Mouse (Mus musculus): Measurements from ENCODE around the gene Hspb6.

Gene Hspb6

DNA sequence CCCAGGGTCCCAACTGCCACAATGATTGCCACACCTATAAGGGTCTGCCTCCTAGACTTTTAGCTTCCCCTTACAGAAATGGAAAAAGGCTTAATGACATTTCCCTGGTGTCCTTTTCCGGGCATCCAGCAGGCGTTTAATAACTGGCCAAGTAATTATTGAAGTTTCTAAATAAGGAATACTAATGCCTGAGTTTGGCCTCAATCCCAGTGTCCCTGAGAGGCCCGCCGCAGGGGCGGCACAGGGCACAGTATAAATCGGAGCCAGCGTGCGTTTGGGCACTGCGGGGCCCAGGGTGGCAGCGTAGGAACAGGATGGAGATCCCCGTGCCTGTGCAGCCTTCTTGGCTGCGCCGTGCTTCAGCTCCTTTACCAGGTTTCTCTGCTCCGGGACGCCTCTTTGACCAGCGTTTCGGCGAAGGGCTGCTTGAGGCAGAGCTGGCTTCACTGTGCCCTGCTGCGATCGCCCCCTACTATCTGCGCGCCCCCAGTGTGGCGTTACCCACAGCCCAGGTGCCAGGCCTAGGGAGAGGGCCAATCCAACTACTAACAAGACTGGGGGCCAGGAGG is 1.1 kb downstream of the Hspb6 start:
- in situ Hi-C loops (cut with MboI, MseI), result no loop called here

DNA sequence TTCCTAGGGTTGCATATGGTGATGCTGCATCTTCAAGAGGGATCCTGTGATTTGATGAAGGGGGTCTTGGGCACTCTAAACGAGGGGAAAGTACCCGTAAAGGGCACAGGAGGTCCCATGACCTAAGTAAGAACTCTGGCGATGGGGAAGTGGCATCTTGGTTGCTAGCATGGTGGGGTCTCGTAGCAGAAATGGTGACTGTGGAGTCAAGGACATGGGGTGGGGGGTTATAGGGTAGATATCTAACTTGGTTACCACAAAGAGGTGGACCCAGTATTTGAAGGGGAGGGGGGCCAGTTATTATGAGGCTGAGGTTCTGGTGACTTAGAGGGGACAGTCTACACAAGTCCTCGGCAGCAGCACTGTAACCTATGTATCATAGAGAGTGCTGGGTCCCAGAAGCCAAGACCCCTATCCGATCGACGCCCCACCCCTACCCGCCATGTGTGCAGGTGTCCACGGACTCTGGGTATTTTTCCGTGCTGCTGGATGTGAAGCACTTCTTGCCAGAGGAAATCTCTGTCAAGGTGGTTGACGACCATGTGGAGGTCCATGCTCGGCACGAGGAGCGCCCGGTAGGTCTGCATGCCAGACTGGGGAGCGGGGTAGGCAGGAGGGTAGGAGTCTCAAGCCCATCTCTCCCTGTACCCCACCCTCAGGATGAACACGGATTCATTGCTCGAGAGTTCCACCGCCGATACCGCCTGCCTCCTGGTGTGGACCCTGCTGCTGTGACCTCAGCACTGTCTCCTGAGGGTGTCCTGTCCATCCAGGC is 2.0 kb downstream of the Hspb6 start:
- in situ Hi-C loops (cut with MboI, MseI), result no loop called here

DNA sequence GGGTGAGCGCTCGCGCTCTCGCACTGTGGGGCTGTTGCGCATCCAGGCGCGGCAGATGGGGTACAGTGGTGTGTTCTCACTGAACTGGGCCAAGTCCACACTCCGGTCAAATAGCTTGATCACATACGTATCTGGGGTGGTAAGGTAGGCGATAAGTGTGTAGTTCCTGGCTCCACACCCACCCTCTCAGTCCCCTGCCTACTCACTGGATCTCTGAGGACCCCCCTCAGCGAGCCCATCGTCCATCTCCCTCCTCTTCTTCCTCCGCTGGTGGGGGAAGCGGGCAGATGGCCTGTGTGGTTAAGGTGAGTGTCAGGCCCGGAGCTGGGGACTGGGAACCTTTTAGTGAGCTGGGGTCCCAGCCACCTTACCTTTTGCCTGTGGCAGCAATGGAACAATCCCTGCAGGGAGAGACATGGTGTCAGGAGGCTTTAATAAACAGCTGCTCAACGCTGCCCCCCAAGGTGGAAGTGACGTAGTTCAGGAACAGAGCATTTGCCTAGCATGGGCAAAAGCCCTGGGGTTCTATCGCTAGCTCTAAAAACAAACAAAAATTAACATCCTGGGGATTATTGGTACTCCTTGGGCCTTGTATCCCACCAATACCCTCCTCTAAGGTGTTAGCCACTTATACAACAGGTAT is 5.0 kb downstream of the Hspb6 start:
- in situ Hi-C loops (cut with MboI, MseI), result no loop called here

DNA sequence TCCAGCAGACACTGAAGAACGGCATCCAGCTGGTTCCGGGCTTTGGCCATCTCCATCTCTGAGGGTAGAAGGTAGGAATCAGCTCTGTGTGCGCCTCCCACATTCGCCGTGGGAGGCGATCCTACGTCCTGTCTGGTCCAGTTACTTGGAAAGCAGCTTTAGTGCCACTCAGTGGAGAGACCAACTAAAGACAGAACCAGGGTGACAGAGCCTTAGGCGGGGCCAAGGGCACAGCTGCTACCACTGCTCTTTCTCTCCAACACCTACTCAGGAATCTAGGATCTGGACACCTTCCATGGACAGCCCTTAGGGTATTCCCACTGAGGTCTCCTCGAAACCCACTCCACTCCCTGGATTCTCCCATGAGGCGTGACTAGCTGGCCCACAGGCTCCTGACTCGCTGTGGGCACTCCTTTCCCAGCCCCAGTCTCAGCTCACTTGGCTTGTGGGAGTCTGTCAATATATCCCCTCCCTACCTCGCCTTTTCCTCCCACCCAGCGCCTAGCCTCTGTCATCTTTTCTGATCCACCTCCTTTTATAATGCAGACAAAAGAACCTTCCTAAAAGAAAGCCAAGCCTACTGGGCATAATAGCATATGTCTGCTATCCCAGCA is 6.0 kb downstream of the Hspb6 start:
- in situ Hi-C loops (cut with MboI, MseI), result no loop called here

DNA sequence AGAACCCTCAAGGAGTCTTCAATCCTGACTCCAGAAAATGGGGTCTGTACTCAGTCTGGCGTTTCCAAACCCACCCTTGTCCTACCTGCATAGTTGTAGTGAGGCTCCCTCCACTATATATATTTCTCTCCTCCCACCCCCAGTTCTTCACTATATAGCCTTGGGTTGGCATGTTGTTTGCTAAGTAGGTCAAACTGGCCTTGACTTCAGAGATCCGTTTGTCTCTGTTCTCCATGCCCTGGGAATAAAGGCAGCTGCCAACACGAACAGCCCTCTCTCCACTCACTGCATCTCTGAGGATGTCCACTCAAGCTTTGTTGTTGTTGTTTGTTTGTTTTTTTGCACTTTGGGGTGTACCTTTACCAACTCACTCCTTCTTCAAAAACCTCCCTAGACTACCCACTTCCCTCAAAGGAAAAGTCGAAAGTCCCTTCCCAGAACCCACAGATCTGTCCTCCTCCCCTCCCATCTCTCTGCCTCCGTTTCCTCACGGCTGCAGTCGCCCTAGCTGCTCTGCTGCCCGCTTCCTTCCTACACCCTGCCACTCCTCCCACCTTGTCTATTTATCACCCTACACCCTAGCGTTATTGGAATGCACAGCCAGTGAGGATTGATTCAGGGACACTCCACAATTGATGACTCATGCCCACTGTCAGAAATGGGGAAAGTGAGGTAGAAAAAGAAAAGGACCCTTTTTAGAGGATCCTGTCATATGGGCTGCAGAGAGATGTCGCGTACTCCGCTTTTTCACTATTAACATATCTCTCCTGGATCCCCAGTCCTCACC is 6.9 kb downstream of the Hspb6 start:
- in situ Hi-C loops (cut with MboI, MseI), result no loop called here

DNA sequence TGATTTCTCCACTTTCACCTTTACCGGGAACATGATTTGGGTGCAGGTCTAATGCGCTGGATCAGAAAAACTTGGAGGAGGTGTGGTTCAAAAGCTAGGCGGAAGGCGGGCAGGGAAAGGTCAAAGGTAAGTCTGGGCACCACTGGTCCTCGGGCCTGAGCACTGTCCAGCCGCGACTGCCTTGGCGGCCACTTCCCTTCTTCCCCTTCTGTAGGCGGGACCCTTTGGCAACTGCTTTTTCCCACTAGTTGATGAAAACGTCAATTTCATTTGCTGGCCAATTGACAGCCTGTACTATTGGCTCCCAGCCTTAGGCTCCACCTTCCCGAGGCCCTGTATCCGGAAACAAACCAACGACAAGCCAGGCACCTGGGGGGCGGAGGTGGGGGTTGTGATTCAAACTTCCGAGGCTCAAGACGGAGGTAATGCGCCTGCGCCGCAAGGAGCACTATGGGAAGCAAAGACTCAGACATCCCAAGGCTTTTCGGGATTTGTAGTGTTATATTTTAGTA is 7.5 kb downstream of the Hspb6 start, which contains the start of gene Lin37:
Gene Lin37, minus strand, starts transcription at position 396 of the 512 bp plus-strand sequence.
- in situ Hi-C loops (cut with MboI, MseI), result no loop called here

DNA sequence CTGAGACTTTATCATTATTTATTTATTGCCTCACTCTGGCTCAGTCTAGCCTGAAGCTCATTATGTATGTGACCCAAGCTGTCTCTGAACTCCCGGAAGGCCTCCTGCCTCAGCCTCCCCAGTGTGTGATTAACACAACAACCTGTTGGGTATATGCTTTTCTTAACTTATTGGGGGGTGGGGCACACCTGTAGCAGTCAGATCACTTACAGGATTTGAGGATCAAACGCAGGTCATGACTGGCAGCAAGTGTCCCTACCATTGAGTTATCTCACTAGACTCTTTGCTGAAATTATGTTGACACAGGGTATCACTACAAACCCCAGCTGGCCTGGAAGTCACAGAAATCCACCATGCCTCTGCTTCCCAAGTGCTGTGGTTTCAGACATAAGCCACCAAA is 8.3 kb downstream of the Hspb6 start:
- in situ Hi-C loops (cut with MboI, MseI), result no loop called here

DNA sequence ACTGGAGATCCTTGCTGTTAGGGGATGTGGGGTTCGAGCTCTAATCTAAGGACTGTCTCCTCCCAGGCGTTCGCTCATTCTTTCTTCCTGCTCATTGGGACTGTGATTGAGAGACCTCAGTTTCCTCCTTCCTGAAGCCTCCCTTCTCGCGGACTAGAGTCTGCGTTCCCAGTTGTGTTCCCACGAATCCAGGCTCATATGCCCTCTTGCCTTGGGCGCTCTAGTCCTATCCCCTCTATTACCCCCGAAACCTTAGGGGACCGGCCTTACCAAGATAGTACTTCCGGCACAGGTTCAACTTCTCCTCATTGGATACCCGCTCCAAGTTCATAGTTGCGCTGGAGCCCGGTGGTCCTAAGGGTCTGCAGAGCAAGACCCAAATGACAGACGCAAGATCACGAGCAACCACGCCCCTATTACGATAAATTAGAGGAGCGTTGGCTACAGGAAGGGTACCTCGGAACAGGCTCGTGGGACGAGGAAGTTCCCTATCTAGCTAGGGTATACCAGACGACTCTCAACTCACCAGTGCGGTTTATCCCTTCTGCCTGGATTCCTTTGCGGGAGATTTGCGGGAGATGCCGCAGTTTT is 10.6 kb downstream of the Hspb6 start:
- in situ Hi-C loops (cut with MboI, MseI), result no loop called here

DNA sequence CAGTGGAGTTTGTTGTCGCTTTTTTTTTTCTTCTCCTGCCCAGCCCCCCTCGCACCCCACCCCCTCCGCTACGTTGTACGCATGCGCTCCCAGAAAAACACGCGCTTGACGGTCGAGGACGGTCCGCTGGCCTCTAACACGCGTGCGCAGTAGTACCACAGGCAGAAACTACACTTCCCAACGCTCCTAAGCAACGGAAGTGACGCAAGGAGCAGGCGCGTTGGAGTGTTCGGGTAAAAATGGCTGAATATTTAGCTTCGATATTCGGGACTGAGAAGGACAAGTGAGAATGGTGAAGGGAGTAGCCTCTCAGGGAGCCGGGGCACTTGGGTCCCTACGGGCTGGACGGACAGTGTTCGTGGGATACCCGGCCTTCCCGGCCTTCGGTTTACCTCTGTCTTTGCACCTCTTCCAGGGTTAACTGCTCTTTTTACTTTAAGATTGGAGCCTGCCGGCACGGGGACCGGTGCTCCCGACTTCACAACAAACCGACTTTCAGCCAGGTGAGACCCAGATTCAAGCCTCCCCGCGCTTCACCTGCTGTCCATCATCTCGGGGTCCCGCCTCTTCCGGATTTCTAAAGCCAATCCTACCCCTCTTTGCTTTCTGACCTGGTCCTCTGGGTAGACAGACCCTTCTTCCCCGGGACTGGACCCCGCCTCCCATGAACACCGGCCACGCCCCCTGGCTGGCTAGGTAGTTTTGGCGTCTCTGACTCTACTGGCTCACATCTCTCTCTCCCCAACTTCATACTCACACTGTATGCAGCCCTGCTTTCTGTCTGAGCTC is 11.3 kb downstream of the Hspb6 start, which contains the start of the genes U2af1l4, Gm49396 and Psenen:
Gene U2af1l4, plus strand, starts transcription at position 185 of the 789 bp plus-strand sequence.
Gene Gm49396, plus strand, starts transcription at position 228 of the 789 bp plus-strand sequence.
Gene Psenen, minus strand, starts transcription at position 511 of the 789 bp plus-strand sequence.
- in situ Hi-C loops (cut with MboI, MseI), result no loop called here

DNA sequence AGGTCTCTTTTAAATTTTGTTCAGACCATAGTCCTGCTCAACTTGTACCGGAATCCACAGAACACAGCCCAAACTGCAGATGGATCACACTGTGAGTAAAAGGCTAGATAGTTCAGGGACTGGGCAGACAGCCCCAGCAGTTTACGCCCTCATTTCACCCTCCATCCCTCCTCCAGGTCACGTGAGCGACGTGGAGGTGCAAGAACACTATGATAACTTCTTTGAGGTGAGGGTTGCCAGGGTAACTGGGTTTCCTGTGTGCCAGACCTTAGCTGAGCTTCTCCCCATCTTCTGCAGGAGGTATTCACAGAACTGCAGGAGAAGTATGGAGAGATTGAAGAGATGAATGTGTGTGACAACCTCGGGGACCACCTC is 11.9 kb downstream of the Hspb6 start:
- in situ Hi-C loops (cut with MboI, MseI), result no loop called here

DNA sequence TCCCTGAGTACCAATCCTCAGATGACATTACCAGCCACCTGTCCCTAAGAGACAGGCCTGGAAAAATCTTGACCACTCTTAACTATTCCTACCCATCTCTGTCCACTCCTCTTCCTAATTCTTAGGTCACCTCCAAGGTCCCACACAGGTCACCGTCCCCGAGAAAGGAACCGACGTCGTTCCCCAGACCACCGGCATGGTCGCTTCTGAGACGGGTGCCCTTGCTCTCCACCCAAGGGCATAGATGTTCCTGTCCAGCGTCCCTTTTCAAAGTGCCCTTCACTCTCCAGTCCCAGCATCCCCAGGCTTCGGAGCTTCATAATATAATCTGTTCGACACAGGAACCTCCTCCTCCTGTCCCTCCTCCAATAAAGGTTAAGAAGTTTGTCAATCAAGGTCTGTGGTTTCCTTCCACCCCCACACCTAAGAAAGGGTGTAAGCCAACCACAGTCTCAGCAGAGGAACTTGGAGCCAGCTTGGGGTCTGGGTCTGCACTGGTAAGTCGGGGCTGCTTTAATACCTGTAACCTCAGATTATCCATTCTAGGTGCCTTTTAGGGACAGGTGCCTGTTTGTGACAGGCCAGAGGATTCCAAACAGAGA is 13.1 kb downstream of the Hspb6 start, which contains the start of gene Igflr1:
Gene Igflr1, plus strand, starts transcription at position 458 of the 602 bp plus-strand sequence.
- in situ Hi-C loops (cut with MboI, MseI), result no loop called here

DNA sequence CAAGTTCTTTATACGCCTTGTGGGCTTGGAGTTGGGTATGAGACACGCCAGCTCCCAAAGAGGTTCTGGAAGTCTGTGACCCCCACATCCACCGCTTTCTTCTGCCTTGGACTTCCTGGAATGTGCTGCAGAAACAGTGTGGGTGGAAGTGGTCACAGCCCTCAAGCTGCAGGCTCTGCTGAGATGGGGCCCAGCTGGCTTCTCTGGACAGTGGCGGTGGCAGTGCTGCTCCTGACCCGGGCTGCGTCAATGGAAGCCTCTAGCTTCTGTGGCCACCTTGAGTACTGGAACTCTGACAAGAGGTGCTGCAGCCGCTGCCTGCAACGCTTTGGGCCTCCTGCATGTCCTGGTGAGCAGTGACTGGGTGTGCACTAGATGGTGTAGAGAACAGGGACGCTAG is 14.1 kb downstream of the Hspb6 start:
- in situ Hi-C loops (cut with MboI, MseI), result no loop called here

DNA sequence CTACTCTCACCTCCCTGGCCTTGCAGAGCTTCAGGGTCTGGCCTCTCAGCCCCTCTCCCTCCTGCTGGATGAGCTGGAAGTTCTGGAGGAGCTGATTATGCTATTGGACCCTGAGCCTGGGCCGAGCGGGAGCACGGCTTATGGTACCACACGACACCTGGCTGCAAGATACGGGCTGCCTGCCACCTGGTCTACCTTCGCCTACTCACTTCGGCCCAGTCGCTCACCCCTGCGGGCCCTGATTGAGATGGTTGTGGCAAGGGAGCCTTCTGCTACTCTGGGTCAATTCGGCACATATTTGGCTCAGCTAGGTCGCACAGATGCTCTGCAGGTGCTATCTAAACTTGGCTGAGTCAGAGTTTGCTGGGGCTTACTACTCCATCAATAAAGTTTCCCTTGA is 15.6 kb downstream of the Hspb6 start:
- in situ Hi-C loops (cut with MboI, MseI), result no loop called here

DNA sequence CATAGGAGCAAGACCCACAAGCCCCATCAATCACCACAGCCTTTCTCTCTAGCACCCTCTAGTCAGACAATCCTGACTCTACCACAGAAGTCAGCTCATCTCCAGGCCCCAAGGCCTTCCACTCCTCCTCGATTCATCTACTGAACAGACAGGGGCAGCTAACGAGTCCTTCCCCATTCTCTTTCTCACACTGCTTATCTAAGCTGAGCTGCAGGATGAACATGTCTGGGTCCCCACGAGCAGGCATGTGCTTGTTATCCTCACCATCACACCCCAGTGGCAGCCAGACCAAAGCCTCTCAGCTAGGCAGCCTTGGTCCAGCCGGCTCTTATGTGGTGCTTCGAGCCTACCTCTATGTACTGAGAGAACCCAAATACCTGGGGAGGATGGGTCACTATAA is 20.4 kb downstream of the Hspb6 start:
- in situ Hi-C loops (cut with MboI, MseI), result loop anchor here (10.0 kb wide), 1 partner anchor 1408 kb away; no protein-coding TSS in a partner anchor

DNA sequence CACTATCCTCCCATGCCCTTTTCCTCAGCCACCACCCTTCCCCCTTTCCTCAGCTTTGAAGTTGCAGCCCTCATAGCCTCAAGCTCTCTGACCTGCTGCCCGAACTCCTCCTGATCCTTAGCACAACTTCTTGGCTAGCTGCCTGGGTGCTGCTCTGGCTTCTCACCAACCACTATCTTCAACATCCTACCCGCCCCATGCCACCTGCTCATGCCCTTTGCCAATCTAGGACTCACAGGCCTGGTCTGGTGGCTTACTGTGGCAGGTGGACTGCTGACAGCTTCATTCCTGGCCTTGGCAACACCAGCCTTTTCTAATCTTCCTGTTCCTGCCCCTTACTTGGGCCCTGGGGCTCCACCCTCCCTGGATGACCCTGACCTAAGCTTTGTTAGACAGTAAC is 21.0 kb downstream of the Hspb6 start:
- in situ Hi-C loops (cut with MboI, MseI), result loop anchor here (10.0 kb wide), 1 partner anchor 1408 kb away; no protein-coding TSS in a partner anchor

DNA sequence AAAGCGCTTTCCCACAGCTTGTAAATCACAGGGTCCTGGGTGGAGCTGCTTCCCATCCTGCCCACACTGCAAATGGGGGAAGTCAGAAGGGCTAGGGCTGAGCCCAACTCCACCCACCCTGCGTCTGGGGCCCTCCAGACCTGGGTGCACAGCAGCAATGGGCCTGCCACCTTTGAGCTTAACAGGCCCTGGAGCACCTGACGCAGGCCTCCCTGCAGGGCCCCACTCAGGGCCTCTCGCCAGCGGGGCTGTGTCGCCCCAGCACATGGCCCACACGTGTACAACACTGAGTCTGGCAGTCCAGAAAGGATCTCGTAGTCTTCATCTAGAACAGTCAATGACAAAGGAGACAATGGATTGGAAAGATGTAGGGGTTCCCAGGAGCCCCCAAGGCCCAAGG is 28.0 kb downstream of the Hspb6 start:
- in situ Hi-C loops (cut with MboI, MseI), result loop anchor here (5.0 to 10.0 kb wide), 2 partner anchors 37 to 1415 kb away; no protein-coding TSS in a partner anchor

DNA sequence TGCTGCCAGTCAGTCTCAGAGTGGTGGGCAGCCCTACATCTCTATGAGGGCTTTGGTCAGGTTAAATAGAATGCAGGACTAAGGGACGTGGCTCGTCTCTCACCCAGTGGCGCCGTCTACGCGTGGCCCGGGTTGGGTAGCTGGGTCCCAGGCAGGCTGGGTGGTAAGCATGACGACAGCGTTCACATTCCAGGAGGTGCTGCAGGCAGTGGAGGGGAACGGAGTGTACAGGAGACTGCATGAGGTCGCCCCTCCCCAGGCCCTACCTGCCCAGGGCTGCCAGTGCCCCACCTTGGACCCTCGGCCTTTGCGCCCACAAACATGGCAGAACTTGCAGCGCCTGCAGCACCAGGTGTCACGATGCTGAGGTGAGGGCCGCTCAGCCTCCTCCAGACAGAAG is 29.6 kb downstream of the Hspb6 start:
- in situ Hi-C loops (cut with MboI, MseI), result loop anchor here (5.0 kb wide), 1 partner anchor 36 kb away; no protein-coding TSS in a partner anchor

DNA sequence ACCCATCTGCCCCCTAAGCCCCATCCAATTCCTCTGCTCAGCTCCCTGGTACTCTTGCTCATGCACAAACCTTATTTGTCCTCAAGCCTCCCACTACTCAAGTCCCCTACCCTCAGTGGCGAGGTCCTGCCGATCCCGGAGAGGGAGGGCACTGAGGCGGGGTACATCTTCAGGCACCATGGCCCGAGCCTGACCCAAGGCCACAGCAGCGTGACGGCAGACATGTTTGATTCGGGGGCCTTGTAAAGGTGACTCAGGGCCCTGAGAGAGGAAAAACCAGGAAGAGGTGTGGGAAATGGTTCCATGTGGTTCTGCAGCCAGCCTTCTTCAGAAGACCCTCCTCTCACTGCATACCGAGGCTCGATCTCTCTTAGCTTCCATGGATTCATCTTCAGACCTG is 32.4 kb downstream of the Hspb6 start:
- in situ Hi-C loops (cut with MboI, MseI), result loop anchor here (5.0 kb wide), 1 partner anchor 33 kb away; no protein-coding TSS in a partner anchor

DNA sequence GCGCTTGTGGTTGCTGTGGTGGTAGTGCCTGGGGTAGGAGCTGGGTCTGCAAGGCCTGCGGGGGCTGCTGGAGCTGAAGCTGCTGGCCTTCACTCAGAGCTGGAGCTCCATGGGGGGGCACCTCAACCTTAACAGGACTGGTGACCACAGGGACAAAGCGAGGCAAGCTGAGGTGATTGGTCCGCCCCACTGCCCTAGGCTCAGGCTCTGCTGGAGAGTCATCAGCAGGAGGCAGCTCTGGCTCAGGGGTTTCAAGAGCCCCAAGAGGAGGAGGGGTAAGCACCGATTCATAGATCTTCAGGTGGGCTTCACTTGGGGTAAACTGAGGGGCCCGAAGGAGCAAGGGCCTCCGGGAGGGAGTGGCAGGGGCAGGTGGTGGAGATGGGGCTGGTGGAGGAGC is 33.2 kb downstream of the Hspb6 start:
- in situ Hi-C loops (cut with MboI, MseI), result no loop called here
